Mouse (Mus musculus) bone marrow, adult 2 months (tissue): Measurements from ENCODE around the gene Fgr.

Experiments used
- CTCF ChIP-seq: fragments of 200-500 bp; IDR thresholded peaks from 2 replicates; pipeline ENCODE4 v1.5.1; 2011; ENCODE audit warnings: low read length, control low read depth; ENCODE audit not compliant: control insufficient read depth, insufficient read depth
- POLR2A ChIP-seq: fragments of 200-500 bp; IDR thresholded peaks from 2 replicates; pipeline ENCODE4 v1.6.1; 2011; ENCODE audit warnings: low read depth, mild to moderate bottlenecking, control low read depth, low read length, borderline replicate concordance; ENCODE audit not compliant: control insufficient read depth

DNA sequence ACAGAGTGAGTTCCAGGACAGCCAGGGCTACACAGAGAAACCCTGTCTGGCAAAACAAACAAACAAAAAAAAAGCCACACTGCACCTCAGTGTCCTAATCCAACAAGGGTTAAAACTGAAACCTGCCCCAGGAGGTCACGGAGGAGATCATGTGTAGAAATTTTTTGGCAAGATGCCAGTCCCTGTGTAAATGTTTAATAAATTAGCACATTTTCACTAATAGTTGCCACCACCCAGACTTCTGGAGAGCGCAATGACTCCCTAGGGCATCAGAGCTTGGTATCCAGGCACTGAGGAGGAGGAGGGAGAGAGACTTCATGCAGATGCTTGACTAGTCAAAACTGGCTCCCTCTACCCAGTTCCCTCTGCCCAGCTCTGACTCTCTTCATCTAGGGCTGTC lies 5.3 kb downstream of the Fgr start:
- TF ChIP-seq CTCF (no peak), POLR2A (no peak)
